Mouse (Mus musculus) liver, postnatal 0 days (tissue): ENCODE data around the gene Gramd1a. TPM values are rescaled to one million over a fixed set of nuclear protein-coding genes. Genes with fewer than 3 reads are reported as not detected.

Experiments used
- ATAC-seq: fragments of 200-750 bp; cut with Nextera tagmentation; 2 replicates; pipeline ENCODE4 v1.8.0; 2017; ENCODE audit warnings: mild to moderate bottlenecking, moderate library complexity
- DNase-seq: peaks from one replicate; pipeline ENCODE4 v3.0.0-alpha.2; 2016
- H3K27ac ChIP-seq: fragments of 300-500 bp; sonication (generic); 2 replicates; pipeline ENCODE4 v1.5.1; 2014; ENCODE audit warnings: antibody characterized with exemption, moderate library complexity, mild to moderate bottlenecking, low read depth
- H3K27me3 ChIP-seq: fragments of 300-500 bp; sonication (generic); 2 replicates; pipeline ENCODE4 v1.6.1; 2014; ENCODE audit warnings: low read length, control low read depth, mixed read lengths; ENCODE audit not compliant: insufficient read depth
- H3K36me3 ChIP-seq: fragments of 300-500 bp; sonication (generic); replicated peaks from 2 replicates; pipeline ENCODE4 v1.6.1; 2014; ENCODE audit warnings: mild to moderate bottlenecking, control low read depth, low read length, moderate library complexity, mixed read lengths; ENCODE audit not compliant: insufficient read depth
- H3K4me1 ChIP-seq: fragments of 300-500 bp; sonication (generic); 2 replicates; pipeline ENCODE4 v1.6.1; 2014; ENCODE audit warnings: antibody characterized with exemption, mild to moderate bottlenecking, control low read depth; ENCODE audit not compliant: insufficient read depth
- H3K4me2 ChIP-seq: fragments of 300-500 bp; sonication (generic); 2 replicates; pipeline ENCODE4 v1.6.1; 2014; ENCODE audit warnings: low read depth, mild to moderate bottlenecking, low read length, moderate library complexity, mixed read lengths
- H3K4me3 ChIP-seq: fragments of 300-500 bp; sonication (generic); 2 replicates; pipeline ENCODE4 v1.5.1; 2014; ENCODE audit warnings: low read depth, low read length
- H3K9ac ChIP-seq: fragments of 300-500 bp; sonication (generic); replicated peaks from 2 replicates; pipeline ENCODE4 v1.6.1; 2014; ENCODE audit warnings: mild to moderate bottlenecking, moderate library complexity
- H3K9me3 ChIP-seq: fragments of 300-500 bp; sonication (generic); 2 replicates; pipeline ENCODE4 v1.6.1; 2016; ENCODE audit warnings: mild to moderate bottlenecking, control low read depth, low read length, mixed read lengths
- CTCF ChIP-seq: sonication (generic); IDR thresholded peaks from 2 replicates; pipeline ENCODE4 v1.5.1; 2016; ENCODE audit warnings: antibody characterized with exemption, low read depth
- EP300 ChIP-seq: IDR thresholded peaks from 2 replicates; pipeline ENCODE4 v1.6.1; 2016; ENCODE audit warnings: antibody characterized with exemption, low read depth, mild to moderate bottlenecking
- WGBS: fragments of 180-500 bp; shearing (Covaris S2); extraction: QIAGEN DNeasy Blood & Tissue Kit; methylation state at CpG from one replicate; pipeline ENCODE4 v1.1.7; 2014; ENCODE audit not compliant: insufficient replicate concordance; 5-methylcytosine and 5-hydroxymethylcytosine counted together
- polyA plus RNA-seq: library from polyadenylated mRNA; unstranded; fragments of >200 nt; fragmentation: Nextera tagmentation; extraction: Ambion mirVana; gene quantifications from 2 replicates; pipeline ENCODE4 v1.2.1, GENCODE M21; 2015

The Gramd1a gene
- polyA plus RNA-seq, 1 experiment from 2014 or later = 8.9 TPM

GRCm38 (mm10) chr7:31113800-31114199, 41.9 kb downstream of the Gramd1a start:
- peak overlapping the region; percentile 92 for H3K27ac ChIP-seq

GRCm38 (mm10) chr7:31112036-31112435, 43.7 kb downstream of the Gramd1a start:
- ATAC-seq = no peak
- H3K4me1 ChIP-seq = peaks cover 35% of the 10 kb centered on the region
- H3K4me3 ChIP-seq = no peak overlapping the region
- H3K9me3 ChIP-seq = no peaks in the 10 kb centered on the region
- H3K4me2 ChIP-seq = peak overlapping the region; percentile 69
- H3K27me3 ChIP-seq = no peaks in the 10 kb centered on the region
- H3K9ac ChIP-seq = 0 out of 2 replicates have a peak overlapping the region, but pooled peaks have one; percentile 11
- TF ChIP-seq EP300 = no peak
- no peak for TF ChIP-seq CTCF
- no peak overlapping the region for H3K27ac ChIP-seq
- DNase-seq = no peak
- WGBS = 27% methylated on average over 4 of the region's 4 CpGs
- no peaks in the 10 kb centered on the region; the same call in 1 of the 2 replicates for H3K36me3 ChIP-seq

More at GRCm38 (mm10) chr7:31113800-31114199, 41.9 kb downstream of the Gramd1a start:
- no peaks in the 10 kb centered on the region for H3K27me3 ChIP-seq
- H3K4me1 ChIP-seq = peaks cover 33% of the 10 kb centered on the region
- no peaks in the 10 kb centered on the region for H3K36me3 ChIP-seq
- peak overlapping the region; percentile 69 for H3K4me2 ChIP-seq
- no peaks in the 10 kb centered on the region for H3K9me3 ChIP-seq
- DNase-seq (no peak), ATAC-seq (no peak)
- H3K4me3 ChIP-seq = peak overlapping the region; percentile 43
- TF ChIP-seq EP300 = no peak
- 60% methylated on average over 6 of the region's 6 CpGs for WGBS
- peak overlapping the region; percentile 65 for H3K9ac ChIP-seq

- H3K36me3 ChIP-seq = no peaks in the 10 kb centered on the region; the same call in 1 of the 2 replicates
- no peak overlapping the region for H3K4me3 ChIP-seq
- WGBS = 50% methylated on average over 15 of the region's 15 CpGs
- no peak for DNase-seq
- peaks cover 31% of the 10 kb centered on the region for H3K4me1 ChIP-seq
- peak overlapping the region; percentile 69; the same call in 1 of the 2 replicates for H3K4me2 ChIP-seq
- no peak overlapping the region for H3K9ac ChIP-seq
- H3K27me3 ChIP-seq = no peaks in the 10 kb centered on the region
- 0 out of 2 replicates have a peak overlapping the region, but pooled peaks have one; percentile 29 for H3K27ac ChIP-seq
- no peaks in the 10 kb centered on the region for H3K9me3 ChIP-seq
- no peak for ATAC-seq
- TF ChIP-seq EP300 (no peak), CTCF (no peak)
Measured at GRCm38 (mm10) chr7:31110861-31111385, 44.8 kb downstream of the Gramd1a start.

- no peak overlapping the region for H3K4me3 ChIP-seq
- no peaks in the 10 kb centered on the region for H3K9me3 ChIP-seq
- no peaks in the 10 kb centered on the region for H3K27me3 ChIP-seq
- H3K4me1 ChIP-seq = peaks cover 28% of the 10 kb centered on the region
- peak overlapping the region; percentile 21; the same call in 1 of the 2 replicates for H3K9ac ChIP-seq
- H3K27ac ChIP-seq = no peak overlapping the region
- WGBS = 70% methylated on average over 5 of the region's 5 CpGs
- ATAC-seq (no peak), DNase-seq (no peak)
- TF ChIP-seq CTCF = no peak
- TF ChIP-seq EP300 = no peak
- H3K36me3 ChIP-seq = no peaks in the 10 kb centered on the region; the same call in 1 of the 2 replicates
- H3K4me2 ChIP-seq = no peak overlapping the region
Measured at GRCm38 (mm10) chr7:31109796-31110195, 45.9 kb downstream of the Gramd1a start.

- WGBS = 47% methylated on average over 6 of the region's 7 CpGs
Measured at GRCm38 (mm10) chr7:31109091-31109490, 46.6 kb downstream of the Gramd1a start.

GRCm38 (mm10) chr7:31107781-31108180, 47.9 kb downstream of the Gramd1a start:
- ATAC-seq (no peak), DNase-seq (no peak)
- 83% methylated on average over 11 of the region's 11 CpGs for WGBS
- no peaks in the 10 kb centered on the region; the same call in 1 of the 2 replicates for H3K36me3 ChIP-seq
- H3K27ac ChIP-seq = no peak overlapping the region
- H3K4me3 ChIP-seq = no peak overlapping the region
- H3K4me1 ChIP-seq = peaks cover 23% of the 10 kb centered on the region
- H3K9me3 ChIP-seq = no peaks in the 10 kb centered on the region
- H3K27me3 ChIP-seq = no peaks in the 10 kb centered on the region
- TF ChIP-seq CTCF = no peak
- TF ChIP-seq EP300 = no peak
- no peak overlapping the region for H3K4me2 ChIP-seq
- no peak overlapping the region for H3K9ac ChIP-seq

More at GRCm38 (mm10) chr7:31109091-31109490, 46.6 kb downstream of the Gramd1a start:
- Histone ChIP-seq H3K4me1 (peaks cover 28% of the 10 kb centered on the region), H3K36me3 (no peaks in the 10 kb centered on the region; the same call in 1 of the 2 replicates), H3K9me3 (no peaks in the 10 kb centered on the region), H3K4me2 (no peak overlapping the region; the same call in 1 of the 2 replicates), H3K27ac (no peak overlapping the region), H3K27me3 (no peaks in the 10 kb centered on the region), H3K9ac (no peak overlapping the region), H3K4me3 (no peak overlapping the region)
- peak; percentile 67 for DNase-seq
- TF ChIP-seq CTCF (no peak), EP300 (no peak)
- ATAC-seq = peak; percentile 24
